Mouse (Mus musculus) frontal cortex, postnatal 14 days (tissue): ENCODE data around the gene Il1f8.
"Not testable (repeated sequence)": the region's sequence is repeated elsewhere in the genome, so short reads cannot be mapped to it uniquely, and the experiment has no call there.

Experiments used
- DNase-seq, 2 experiments: peaks; one replicate each; pipeline ENCODE4 v3.0.0; 2022; ENCODE audit warnings: low spot score in 2 of 2

Gene Il1f8

DNA sequence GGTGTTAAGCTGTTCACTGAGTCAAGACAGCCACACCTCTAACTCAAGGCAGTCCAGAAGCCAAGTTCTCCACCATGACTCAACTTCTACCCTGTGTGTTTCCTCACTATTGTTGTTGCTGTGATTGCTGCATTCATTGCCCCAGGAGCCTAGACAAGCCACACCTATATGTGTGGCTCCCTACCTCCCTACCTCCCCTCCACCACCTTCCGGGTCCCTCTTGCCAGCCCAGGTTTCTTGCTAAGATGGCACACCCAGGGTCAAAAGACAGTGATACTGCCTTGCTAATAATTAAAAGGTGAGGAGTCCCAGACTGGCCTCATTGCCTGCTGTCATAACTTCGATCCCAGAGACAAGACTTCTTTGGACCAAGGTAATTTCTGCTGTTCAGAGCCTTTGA, at the start of gene Il1f8:
Il1f8 (plus strand) TSS at position 301 of the 400 bp plus-strand sequence.
- DNase-seq = no peak

DNA sequence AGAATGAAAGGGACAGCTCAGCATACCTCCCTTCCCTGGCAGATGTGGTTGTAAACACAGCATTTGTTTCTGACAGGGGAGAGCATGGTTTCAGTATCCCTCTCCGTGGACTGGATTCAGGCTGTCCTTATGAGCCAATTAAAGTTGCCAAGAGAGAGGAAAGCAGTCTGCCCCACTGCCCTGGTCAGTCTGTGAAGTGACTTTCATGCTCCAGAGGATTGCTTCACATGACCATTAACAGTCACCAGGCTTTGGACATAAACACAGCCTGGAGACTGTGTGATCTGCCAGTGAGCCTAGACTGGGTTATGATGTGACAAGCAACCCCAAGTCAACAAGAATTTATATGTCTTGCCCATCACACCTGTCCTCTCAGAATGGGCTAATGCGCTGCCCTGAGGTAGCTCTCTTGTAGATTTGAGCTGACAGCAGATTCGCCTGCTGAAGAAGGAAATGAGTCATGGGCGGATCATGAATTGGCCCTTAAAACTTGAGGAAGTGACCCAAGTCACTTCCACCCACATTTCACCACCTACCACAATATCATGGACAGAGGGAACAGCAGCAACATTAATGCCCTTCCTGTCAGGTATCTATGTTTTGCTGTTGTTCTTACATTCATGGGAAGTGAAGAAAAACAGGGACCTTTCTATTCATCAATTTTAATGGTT, 49.2 kb upstream of the Il1f8 start:
- DNase-seq = no peak

DNA sequence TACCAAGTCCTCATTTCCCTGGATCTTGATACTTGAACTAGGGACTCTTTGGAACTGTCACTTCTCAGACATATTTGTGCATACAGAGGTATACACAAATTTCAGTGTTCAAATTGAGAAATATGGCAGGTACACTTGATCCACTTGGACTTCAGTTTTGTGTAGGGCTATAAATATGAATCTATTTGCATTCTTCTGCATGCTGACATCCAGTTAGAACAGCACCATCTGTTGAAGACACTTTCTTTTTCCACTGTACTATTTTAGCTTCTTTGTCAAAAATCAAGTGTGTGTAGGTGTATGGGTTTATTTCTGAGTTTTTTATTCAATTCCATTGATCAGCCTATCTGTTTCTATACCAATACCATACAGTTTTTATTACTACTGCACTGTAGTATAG, 43.9 kb upstream of the Il1f8 start:
- DNase-seq = no peak

DNA sequence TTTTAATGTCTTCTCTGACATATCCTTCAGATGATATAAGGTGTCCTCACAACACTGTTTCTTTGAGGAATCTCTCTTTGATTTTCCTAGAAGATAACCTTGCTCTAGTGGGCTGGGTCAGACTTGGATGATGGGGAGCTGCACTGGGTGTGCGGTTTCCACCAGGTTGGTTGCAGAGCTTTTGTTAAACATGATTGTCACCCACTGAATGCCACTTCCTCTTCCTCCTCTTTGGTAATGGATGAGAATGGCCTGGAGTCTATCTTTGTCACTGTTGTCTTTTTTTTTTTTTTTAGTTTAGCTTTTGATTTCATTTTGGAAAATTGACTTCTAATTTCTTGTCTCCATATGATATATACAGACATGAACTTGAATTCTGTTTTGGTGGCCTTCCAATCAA, 18.6 kb upstream of the Il1f8 start:
- DNase-seq = no peak

DNA sequence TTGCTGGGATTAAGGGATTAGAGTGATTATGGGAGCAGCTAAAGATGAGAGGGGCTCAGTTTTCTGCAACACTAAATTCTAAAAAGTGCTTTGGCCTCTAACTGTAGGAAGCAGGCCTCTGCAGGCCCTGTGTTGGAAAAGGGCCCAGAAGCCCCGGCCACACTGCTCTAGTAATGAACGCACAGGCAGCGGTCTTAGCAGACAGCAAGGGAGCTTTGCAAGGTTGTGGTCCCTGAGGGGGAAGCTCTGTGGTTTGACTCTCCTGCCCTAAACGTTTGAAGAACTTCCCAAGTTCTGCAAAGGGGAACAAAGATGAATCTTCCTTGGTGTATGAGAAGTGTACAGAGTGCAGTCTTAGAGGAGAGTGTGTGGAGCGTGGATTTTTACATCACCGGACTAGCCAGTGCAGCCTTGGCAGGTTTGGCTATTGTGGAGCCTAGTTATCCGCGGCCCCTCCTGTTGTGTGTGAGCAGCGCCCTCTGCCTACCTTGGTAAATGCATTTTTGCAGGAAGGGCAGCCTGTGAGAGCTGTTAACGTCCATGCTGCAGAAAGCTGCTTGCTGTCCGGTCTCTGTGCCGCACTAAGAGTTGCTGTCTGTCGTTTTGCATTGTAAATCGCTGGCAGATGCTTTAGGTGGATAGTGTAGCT, 28.8 kb downstream of the Il1f8 start:
- peak; percentile 5 to 39 for DNase-seq

DNA sequence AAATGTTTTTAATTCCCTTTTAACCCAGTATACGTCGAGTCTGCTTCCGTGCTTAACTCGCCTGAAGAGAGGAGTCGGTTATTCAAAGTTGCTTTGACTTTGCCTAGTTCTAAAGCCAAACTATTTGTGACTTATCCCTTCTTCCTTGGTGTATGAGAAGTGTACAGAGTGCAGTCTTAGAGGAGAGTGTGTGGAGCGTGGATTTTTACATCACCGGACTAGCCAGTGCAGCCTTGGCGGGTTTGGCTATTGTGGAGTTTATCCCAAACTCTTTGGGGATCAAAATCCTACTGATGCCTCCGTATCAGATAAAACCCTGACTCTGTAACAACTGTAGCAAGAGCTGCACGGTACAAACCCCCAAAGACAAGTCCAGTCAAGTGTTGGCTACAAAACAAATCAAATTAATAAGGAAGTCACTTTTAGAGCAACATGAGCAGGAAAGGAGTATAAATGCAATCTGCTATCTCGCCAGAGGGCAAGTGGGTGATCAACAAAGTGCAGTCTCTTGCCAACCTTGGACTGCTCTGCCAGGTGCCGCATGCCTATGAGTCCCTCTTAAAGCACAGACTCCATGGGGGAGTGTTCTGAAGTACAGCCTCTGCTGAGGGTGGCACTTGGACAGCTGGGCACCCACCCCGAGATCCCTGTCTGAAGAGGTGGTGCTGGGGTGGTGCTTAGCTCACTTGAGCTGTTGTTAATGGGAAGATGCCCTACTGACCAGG, 29.6 kb downstream of the Il1f8 start:
- not testable (repeated sequence) for DNase-seq

DNA sequence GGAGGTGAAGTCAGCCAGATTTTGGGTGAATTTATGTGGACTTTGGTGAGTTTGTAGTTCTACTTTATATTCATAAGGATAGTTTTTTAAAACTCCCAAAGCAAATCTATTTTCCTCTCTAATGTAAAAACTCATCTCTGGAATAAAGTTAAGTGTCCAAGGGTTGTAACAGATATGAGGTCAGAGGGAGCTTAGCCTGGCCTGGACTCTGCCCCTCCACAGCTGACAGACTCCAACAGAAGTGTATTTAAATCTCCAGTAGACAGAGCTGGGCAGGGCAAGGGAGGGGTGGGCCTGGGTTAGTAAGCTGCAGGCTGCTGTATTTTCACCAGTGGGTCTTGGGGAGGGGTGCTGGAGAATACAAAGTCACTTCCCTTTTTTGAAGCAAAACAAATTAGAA, 31.1 kb downstream of the Il1f8 start:
- DNase-seq = not testable (repeated sequence)

DNA sequence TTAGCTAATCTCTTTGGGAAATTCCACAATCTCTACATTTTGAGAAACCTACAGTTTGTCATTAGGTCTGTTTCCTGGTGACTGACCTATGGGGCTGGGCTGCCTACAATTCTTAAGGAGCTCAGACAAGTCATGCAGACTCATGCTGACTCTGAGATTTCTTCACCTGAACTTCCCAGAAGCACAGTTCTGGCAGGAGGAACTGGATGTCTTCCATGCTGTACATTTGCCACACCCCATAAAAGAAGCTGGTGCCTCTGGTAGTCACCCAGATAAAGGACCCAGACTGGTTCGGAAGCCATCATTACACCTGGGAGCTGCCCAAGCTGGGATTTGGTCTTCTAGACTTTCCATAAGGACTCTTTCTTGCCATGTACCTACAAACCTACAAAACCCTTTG, 33.2 kb downstream of the Il1f8 start, which contains the start of gene Il1f9:
Il1f9 (plus strand) TSS at position 301 of the 400 bp plus-strand sequence.
- no peak for DNase-seq

DNA sequence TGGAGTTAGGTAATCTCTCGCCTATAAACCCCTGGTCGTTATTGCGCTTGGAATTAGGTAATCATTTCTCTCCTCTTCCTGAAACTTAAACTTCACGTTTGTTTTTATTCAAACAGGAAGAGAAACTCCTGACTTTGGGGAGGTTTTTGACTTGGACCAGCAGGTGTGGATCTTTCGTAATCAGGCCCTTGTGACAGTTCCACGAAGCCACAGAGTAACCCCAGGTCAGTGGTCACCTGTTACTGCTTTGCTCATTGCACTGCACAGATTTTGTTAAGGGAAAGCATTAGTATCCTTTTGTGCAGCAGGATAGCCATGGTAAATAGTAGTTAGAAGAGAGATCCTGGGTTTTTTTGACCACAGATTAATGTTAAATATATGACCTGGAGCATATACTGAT, 34.6 kb downstream of the Il1f8 start:
- no peak for DNase-seq

DNA sequence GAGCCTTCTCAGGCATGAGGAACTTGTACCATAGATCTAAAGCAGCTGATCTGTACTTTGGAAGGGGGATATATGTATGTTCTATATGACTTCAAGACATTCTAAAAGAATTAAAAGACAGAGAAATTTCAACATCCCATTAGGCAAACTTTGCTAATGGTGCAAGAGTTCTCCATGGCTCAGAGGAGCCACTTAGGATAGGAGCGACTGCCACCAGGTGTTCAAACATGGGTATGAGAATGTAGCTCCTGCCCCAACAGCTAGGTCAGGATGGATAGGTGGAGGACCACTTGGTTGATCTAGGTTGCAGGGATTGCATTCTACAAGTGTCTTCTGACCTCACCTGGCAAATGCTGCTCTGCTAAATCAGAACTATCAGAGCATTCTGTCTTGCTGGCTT, 35.2 kb downstream of the Il1f8 start:
- DNase-seq = no peak
